Mouse (Mus musculus): ENCODE measurements at regions not wholly inside any gene's neighbourhood (a gene's known extent, or its start where the extent isn't known, plus 50 kb on each side); places are given as distances from the start of the nearest gene placed in this dataset.

- Histone ChIP-seq H3K4me3 (ENCODE audit: low read depth, low read length) (no peak overlapping the region), H3K27ac (ENCODE audit: low read depth, low read length) (no peak overlapping the region), H3K9ac (replicated peaks; ENCODE audit: low read length, poor library complexity, severe bottlenecking) (no peak overlapping the region), H3K4me1 (ENCODE audit: insufficient read depth, low read length) (no peaks in the 10 kb centered on the region; the same call in 1 of the 2 replicates), H3K27me3 (ENCODE audit: insufficient read depth, low read length) (no peaks in the 10 kb centered on the region), H3K9me3 (ENCODE audit: low read length) (no peaks in the 10 kb centered on the region), H3K36me3 (ENCODE audit: insufficient read depth, low read length) (no peaks in the 10 kb centered on the region), H3K4me2 (ENCODE audit: low read depth, low read length, poor library complexity, severe bottlenecking) (no peak overlapping the region)
- no peak for ATAC-seq (ENCODE audit: low FRiP score)
- DNase-seq (ENCODE audit: low spot score), result peak; percentile 76
- TF ChIP-seq CTCF (IDR thresholded peaks at IDR 0.05), result no peak
- 68% methylated on average over 6 of the region's 6 CpGs for WGBS
Measured at GRCm38 (mm10) chr3:34572081-34572480, 78.1 kb upstream of the Sox2 start.

GRCm38 (mm10) chr3:34571630-34572029 is 78.6 kb upstream of the Sox2 start:
- H3K4me1 ChIP-seq (ENCODE audit: insufficient read depth, low read length), result no peaks in the 10 kb centered on the region; the same call in 1 of the 2 replicates
- no peak overlapping the region for H3K4me3 ChIP-seq (ENCODE audit: low read depth, low read length)
- H3K9me3 ChIP-seq (ENCODE audit: low read length), result no peaks in the 10 kb centered on the region
- no peak overlapping the region for H3K27ac ChIP-seq (ENCODE audit: low read depth, low read length)
- no peak overlapping the region for H3K4me2 ChIP-seq (ENCODE audit: low read depth, low read length, poor library complexity, severe bottlenecking)
- no peak overlapping the region for H3K9ac ChIP-seq (replicated peaks; ENCODE audit: low read length, poor library complexity, severe bottlenecking)
- DNase-seq (ENCODE audit: low spot score), result no peak
- no peak for ATAC-seq (ENCODE audit: low FRiP score)
- 58% methylated on average over 9 of the region's 9 CpGs for WGBS
- no peaks in the 10 kb centered on the region for H3K27me3 ChIP-seq (ENCODE audit: insufficient read depth, low read length)
- no peaks in the 10 kb centered on the region for H3K36me3 ChIP-seq (ENCODE audit: insufficient read depth, low read length)
- no peak for TF ChIP-seq CTCF (IDR thresholded peaks at IDR 0.05)

GRCm38 (mm10) chr3:34569998-34570397 is 80.2 kb upstream of the Sox2 start:
- Histone ChIP-seq H3K4me2 (ENCODE audit: low read depth, low read length, poor library complexity, severe bottlenecking) (no peak overlapping the region), H3K4me3 (ENCODE audit: low read depth, low read length) (no peak overlapping the region), H3K9ac (replicated peaks; ENCODE audit: low read length, poor library complexity, severe bottlenecking) (no peak overlapping the region), H3K36me3 (ENCODE audit: insufficient read depth, low read length) (no peaks in the 10 kb centered on the region), H3K27me3 (ENCODE audit: insufficient read depth, low read length) (no peaks in the 10 kb centered on the region), H3K9me3 (ENCODE audit: low read length) (no peaks in the 10 kb centered on the region), H3K4me1 (ENCODE audit: insufficient read depth, low read length) (no peaks in the 10 kb centered on the region; the same call in 1 of the 2 replicates), H3K27ac (ENCODE audit: low read depth, low read length) (no peak overlapping the region)
- DNase-seq (ENCODE audit: low spot score) (no peak), ATAC-seq (ENCODE audit: low FRiP score) (no peak)
- 67% methylated on average over 10 of the region's 10 CpGs for WGBS
- no peak for TF ChIP-seq CTCF (IDR thresholded peaks at IDR 0.05)

- H3K4me2 ChIP-seq (ENCODE audit: low read depth, low read length, poor library complexity, severe bottlenecking), result no peak overlapping the region
- ATAC-seq (ENCODE audit: low FRiP score) (no peak), DNase-seq (ENCODE audit: low spot score) (peak; percentile 75)
- no peaks in the 10 kb centered on the region for H3K4me1 ChIP-seq (ENCODE audit: insufficient read depth, low read length)
- 26% methylated on average over 6 of the region's 6 CpGs for WGBS
- H3K27me3 ChIP-seq (ENCODE audit: insufficient read depth, low read length), result no peaks in the 10 kb centered on the region
- no peaks in the 10 kb centered on the region for H3K36me3 ChIP-seq (ENCODE audit: insufficient read depth, low read length)
- H3K9ac ChIP-seq (replicated peaks; ENCODE audit: low read length, poor library complexity, severe bottlenecking), result no peak overlapping the region
- H3K4me3 ChIP-seq (ENCODE audit: low read depth, low read length), result no peak overlapping the region
- no peak for TF ChIP-seq CTCF (IDR thresholded peaks at IDR 0.05)
- H3K27ac ChIP-seq (ENCODE audit: low read depth, low read length), result peak overlapping the region; percentile 47; the same call in 1 of the 2 replicates
- no peaks in the 10 kb centered on the region for H3K9me3 ChIP-seq (ENCODE audit: low read length)
Measured at GRCm38 (mm10) chr3:34568086-34568650, 82.0 kb upstream of the Sox2 start.

- no peak overlapping the region for H3K9ac ChIP-seq (replicated peaks; ENCODE audit: low read length, poor library complexity, severe bottlenecking)
- no peak overlapping the region for H3K27ac ChIP-seq (ENCODE audit: low read depth, low read length)
- H3K4me1 ChIP-seq (ENCODE audit: insufficient read depth, low read length), result no peaks in the 10 kb centered on the region
- H3K9me3 ChIP-seq (ENCODE audit: low read length), result no peaks in the 10 kb centered on the region
- no peaks in the 10 kb centered on the region for H3K36me3 ChIP-seq (ENCODE audit: insufficient read depth, low read length)
- DNase-seq (ENCODE audit: low spot score) (no peak), ATAC-seq (ENCODE audit: low FRiP score) (no peak)
- no peak overlapping the region for H3K4me3 ChIP-seq (ENCODE audit: low read depth, low read length)
- 62% methylated on average over 4 of the region's 4 CpGs for WGBS
- H3K4me2 ChIP-seq (ENCODE audit: low read depth, low read length, poor library complexity, severe bottlenecking), result no peak overlapping the region
- no peaks in the 10 kb centered on the region for H3K27me3 ChIP-seq (ENCODE audit: insufficient read depth, low read length)
- TF ChIP-seq CTCF (IDR thresholded peaks at IDR 0.05), result no peak
Measured at GRCm38 (mm10) chr3:34565386-34565785, 84.8 kb upstream of the Sox2 start.

GRCm38 (mm10) chr3:34562893-34563292 is 87.3 kb upstream of the Sox2 start:
- Histone ChIP-seq H3K27ac (ENCODE audit: low read depth, low read length) (no peak overlapping the region), H3K36me3 (ENCODE audit: insufficient read depth, low read length) (no peaks in the 10 kb centered on the region), H3K9me3 (ENCODE audit: low read length) (no peaks in the 10 kb centered on the region), H3K4me3 (ENCODE audit: low read depth, low read length) (no peak overlapping the region), H3K9ac (replicated peaks; ENCODE audit: low read length, poor library complexity, severe bottlenecking) (no peak overlapping the region), H3K4me1 (ENCODE audit: insufficient read depth, low read length) (no peaks in the 10 kb centered on the region), H3K4me2 (ENCODE audit: low read depth, low read length, poor library complexity, severe bottlenecking) (peak overlapping the region; percentile 29), H3K27me3 (ENCODE audit: insufficient read depth, low read length) (no peaks in the 10 kb centered on the region)
- 27% methylated on average over 8 of the region's 8 CpGs for WGBS
- TF ChIP-seq CTCF (IDR thresholded peaks at IDR 0.05), result no peak
- DNase-seq (ENCODE audit: low spot score), result no peak
- no peak for ATAC-seq (ENCODE audit: low FRiP score)
